Mouse (Mus musculus): ENCODE measurements around the gene Frem1. TPM values are rescaled to one million over a fixed set of nuclear protein-coding genes. Genes with fewer than 3 reads are reported as not detected.

Frem1 gene
- total and polyA plus RNA-seq, 3 experiments = not detected

GRCm38 (mm10) chr4:83093941-83094340 is 41.8 kb upstream of the Frem1 start:
- Histone ChIP-seq H3K36me3 (replicated peaks in 1 of 2; ENCODE audit: control insufficient read depth in 1 of 2, insufficient read depth in 1 of 2, low read length in 1 of 2) (no peaks in the 10 kb centered on the region), H3K9ac (ENCODE audit: insufficient read depth, low read depth) (no peak overlapping the region), H3K4me3 (replicated peaks in 1 of 3; ENCODE audit: low read depth in 2 of 3, low read length in 2 of 3, poor library complexity in 1 of 3) (no peak overlapping the region), H3K27ac (ENCODE audit: insufficient read depth, low read depth) (no peak overlapping the region), H3K4me1 (ENCODE audit: control insufficient read depth in 1 of 2, insufficient read depth in 2 of 2) (no peaks in the 10 kb centered on the region), H3K79me2 (replicated peaks; ENCODE audit: control insufficient read depth, extremely low read depth, insufficient read depth, poor library complexity, severe bottlenecking) (no peaks in the 10 kb centered on the region), H3K9me3 (replicated peaks; ENCODE audit: low read length) (no peaks in the 10 kb centered on the region), H3K27me3 (replicated peaks) (no peaks in the 10 kb centered on the region), H3K4me2 (ENCODE audit: insufficient read depth, low read depth, poor library complexity, severe bottlenecking) (no peak overlapping the region)
- TF ChIP-seq ZC3H11A (IDR thresholded peaks at IDR 0.05; ENCODE audit: low read depth, low read length) (no peak), USF2 (conservative IDR thresholded peaks at IDR 0.05; ENCODE audit: low read depth, low read length) (no peak), RCOR1 (conservative IDR thresholded peaks at IDR 0.05; ENCODE audit: low read depth, low read length) (no peak), USF1 (IDR thresholded peaks at IDR 0.05; ENCODE audit: low read depth, low read length) (no peak), CTCF (conservative IDR thresholded peaks at IDR 0.05 in 1 of 2, IDR thresholded peaks at IDR 0.05 in 1 of 2; ENCODE audit: low read depth in 2 of 2, low read length in 2 of 2) (no peak), SMC3 (IDR thresholded peaks at IDR 0.05; ENCODE audit: low read depth, low read length) (no peak), NELFE (IDR thresholded peaks at IDR 0.05; ENCODE audit: low read depth, low read length) (no peak), IRF4 (IDR thresholded peaks at IDR 0.05; ENCODE audit: low read depth, low read length) (no peak), RAD21 (IDR thresholded peaks at IDR 0.05; ENCODE audit: low read depth, low read length) (no peak), MAX (IDR thresholded peaks at IDR 0.05; ENCODE audit: low read length) (no peak), ZNF384 (IDR thresholded peaks at IDR 0.05; ENCODE audit: low read depth, low read length) (no peak), GABPA (IDR thresholded peaks at IDR 0.05; ENCODE audit: insufficient replicate concordance, low read depth, low read length) (no peak), KAT2A (IDR thresholded peaks at IDR 0.05; ENCODE audit: insufficient replicate concordance, low read length) (no peak), HCFC1 (IDR thresholded peaks at IDR 0.05; ENCODE audit: low read depth, low read length) (no peak), ZKSCAN1 (IDR thresholded peaks at IDR 0.05; ENCODE audit: borderline replicate concordance, low read depth, low read length) (no peak), TCF12 (IDR thresholded peaks at IDR 0.05; ENCODE audit: low read depth, low read length) (no peak)
- no peak for DNase-seq (ENCODE audit: extremely low read depth)
- dilution Hi-C loops (cut with MboI; ENCODE audit: extremely low pct_ligation_motif_present, extremely low pct_unique_long_range_greater_than_20kb, low sequenced_read_pairs) = no loop called here
- in situ Hi-C loops (cut with MboI; ENCODE audit: low pct_ligation_motif_present, low pct_unique_long_range_greater_than_20kb, low sequenced_read_pairs) = no loop called here

- no peaks in the 10 kb centered on the region for H3K9me3 ChIP-seq (replicated peaks; ENCODE audit: low read length)
- TF ChIP-seq USF2 (conservative IDR thresholded peaks at IDR 0.05; ENCODE audit: low read depth, low read length) (no peak), POLR2A (IDR thresholded peaks at IDR 0.05; ENCODE audit: low read depth, low read length) (no peak), NELFE (IDR thresholded peaks at IDR 0.05; ENCODE audit: low read depth, low read length) (no peak), RCOR1 (conservative IDR thresholded peaks at IDR 0.05; ENCODE audit: low read depth, low read length) (no peak), MAZ (IDR thresholded peaks at IDR 0.05; ENCODE audit: low read depth, low read length) (no peak), SIN3A (IDR thresholded peaks at IDR 0.05; ENCODE audit: low read length) (no peak), TCF12 (IDR thresholded peaks at IDR 0.05; ENCODE audit: low read depth, low read length) (no peak), MAX (IDR thresholded peaks at IDR 0.05; ENCODE audit: low read length) (no peak), ZMIZ1 (IDR thresholded peaks at IDR 0.05; ENCODE audit: low read depth, low read length) (no peak), E2F4 (IDR thresholded peaks at IDR 0.05; ENCODE audit: insufficient replicate concordance, low read depth, low read length) (no peak), GABPA (IDR thresholded peaks at IDR 0.05; ENCODE audit: insufficient replicate concordance, low read depth, low read length) (no peak), HCFC1 (IDR thresholded peaks at IDR 0.05; ENCODE audit: low read depth, low read length) (no peak), ETS1 (conservative IDR thresholded peaks at IDR 0.05; ENCODE audit: low read depth, low read length) (no peak), NRF1 (IDR thresholded peaks at IDR 0.05; ENCODE audit: low read depth, low read length) (no peak), ZKSCAN1 (IDR thresholded peaks at IDR 0.05; ENCODE audit: borderline replicate concordance, low read depth, low read length) (no peak), PAX5 (IDR thresholded peaks at IDR 0.05; ENCODE audit: low read length) (no peak), CHD2 (IDR thresholded peaks at IDR 0.05; ENCODE audit: low read length) (no peak), SMC3 (IDR thresholded peaks at IDR 0.05; ENCODE audit: low read depth, low read length) (no peak), TBP (conservative IDR thresholded peaks at IDR 0.05; ENCODE audit: low read depth, low read length) (no peak), MYC (IDR thresholded peaks at IDR 0.05; ENCODE audit: low read depth, low read length) (no peak)
- in situ Hi-C loops (cut with MboI; ENCODE audit: low pct_ligation_motif_present, low pct_unique_long_range_greater_than_20kb, low sequenced_read_pairs) = no loop called here
- no peaks in the 10 kb centered on the region for H3K79me2 ChIP-seq (replicated peaks; ENCODE audit: control insufficient read depth, extremely low read depth, insufficient read depth, poor library complexity, severe bottlenecking)
- no peaks in the 10 kb centered on the region for H3K36me3 ChIP-seq (replicated peaks in 1 of 2; ENCODE audit: control insufficient read depth in 1 of 2, insufficient read depth in 1 of 2, low read length in 1 of 2)
- no peak for DNase-seq (ENCODE audit: extremely low read depth)
- H3K4me2 ChIP-seq (ENCODE audit: insufficient read depth, low read depth, poor library complexity, severe bottlenecking) = no peak overlapping the region
- H3K27me3 ChIP-seq (replicated peaks) = no peaks in the 10 kb centered on the region
- dilution Hi-C loops (cut with MboI; ENCODE audit: extremely low pct_ligation_motif_present, extremely low pct_unique_long_range_greater_than_20kb, low sequenced_read_pairs) = no loop called here
- no peak overlapping the region for H3K27ac ChIP-seq (ENCODE audit: insufficient read depth, low read depth)
- H3K9ac ChIP-seq (ENCODE audit: insufficient read depth, low read depth) = no peak overlapping the region
- no peaks in the 10 kb centered on the region for H3K4me1 ChIP-seq (ENCODE audit: control insufficient read depth in 1 of 2, insufficient read depth in 2 of 2)
- H3K4me3 ChIP-seq (replicated peaks in 1 of 3; ENCODE audit: low read depth in 2 of 3, low read length in 2 of 3, poor library complexity in 1 of 3) = no peak overlapping the region
These were observed 38.7 kb upstream of the Frem1 start for GRCm38 (mm10) chr4:83090691-83091448.

All from CH12.LX (cell line).